Mouse (Mus musculus): ENCODE measurements around the gene Myh3.

Gene Myh3

GRCm38 (mm10) chr11:67078000-67078399 is at the start of gene Myh3:
Myh3 (plus strand) TSS chr11:67078300.
- no peak for ATAC-seq (ENCODE audit: insufficient number of reproducible peaks, low FRiP score, low TSS enrichment)

GRCm38 (mm10) chr11:67030904-67031602 is 47.0 kb upstream of the Myh3 start:
- ATAC-seq (ENCODE audit: insufficient number of reproducible peaks, low FRiP score, low TSS enrichment): no peak

- no peak for ATAC-seq (ENCODE audit: insufficient number of reproducible peaks, low FRiP score, low TSS enrichment)
Measured at GRCm38 (mm10) chr11:67031603-67031915, 46.5 kb upstream of the Myh3 start.

GRCm38 (mm10) chr11:67034775-67035485 is 43.2 kb upstream of the Myh3 start:
- no peak for ATAC-seq (ENCODE audit: insufficient number of reproducible peaks, low FRiP score, low TSS enrichment)

GRCm38 (mm10) chr11:67036229-67036628 is 41.9 kb upstream of the Myh3 start:
- no peak for ATAC-seq (ENCODE audit: insufficient number of reproducible peaks, low FRiP score, low TSS enrichment)

GRCm38 (mm10) chr11:67036892-67037291 is 41.2 kb upstream of the Myh3 start:
- ATAC-seq (ENCODE audit: insufficient number of reproducible peaks, low FRiP score, low TSS enrichment): no peak

- no peak for ATAC-seq (ENCODE audit: insufficient number of reproducible peaks, low FRiP score, low TSS enrichment)
Measured at GRCm38 (mm10) chr11:67039799-67040198, 38.3 kb upstream of the Myh3 start.

GRCm38 (mm10) chr11:67040483-67040882 is 37.6 kb upstream of the Myh3 start:
- ATAC-seq (ENCODE audit: insufficient number of reproducible peaks, low FRiP score, low TSS enrichment): no peak

GRCm38 (mm10) chr11:67043007-67043406 is 35.1 kb upstream of the Myh3 start:
- ATAC-seq (ENCODE audit: insufficient number of reproducible peaks, low FRiP score, low TSS enrichment): no peak

GRCm38 (mm10) chr11:67044959-67045358 is 33.1 kb upstream of the Myh3 start:
- ATAC-seq (ENCODE audit: insufficient number of reproducible peaks, low FRiP score, low TSS enrichment): no peak

- ATAC-seq (ENCODE audit: insufficient number of reproducible peaks, low FRiP score, low TSS enrichment): no peak
Measured at GRCm38 (mm10) chr11:67047199-67047598, 30.9 kb upstream of the Myh3 start.

GRCm38 (mm10) chr11:67048496-67048895 is 29.6 kb upstream of the Myh3 start:
- no peak for ATAC-seq (ENCODE audit: insufficient number of reproducible peaks, low FRiP score, low TSS enrichment)

- no peak for ATAC-seq (ENCODE audit: insufficient number of reproducible peaks, low FRiP score, low TSS enrichment)
Measured at GRCm38 (mm10) chr11:67049256-67049655, 28.8 kb upstream of the Myh3 start.

GRCm38 (mm10) chr11:67051676-67052320 is 26.3 kb upstream of the Myh3 start:
- ATAC-seq (ENCODE audit: insufficient number of reproducible peaks, low FRiP score, low TSS enrichment): no peak

- ATAC-seq (ENCODE audit: insufficient number of reproducible peaks, low FRiP score, low TSS enrichment): peak; percentile 98
Measured at GRCm38 (mm10) chr11:67052321-67052952, 25.7 kb upstream of the Myh3 start, which contains the start of the genes Adprm and Sco1. Adprm (minus strand) TSS chr11:67052594. Sco1 (plus strand) TSS chr11:67052670.

- no peak for ATAC-seq (ENCODE audit: insufficient number of reproducible peaks, low FRiP score, low TSS enrichment)
Measured at GRCm38 (mm10) chr11:67054754-67055365, 23.2 kb upstream of the Myh3 start.

- no peak for ATAC-seq (ENCODE audit: insufficient number of reproducible peaks, low FRiP score, low TSS enrichment)
Measured at GRCm38 (mm10) chr11:67061311-67061710, 16.8 kb upstream of the Myh3 start.

GRCm38 (mm10) chr11:67062726-67063125 is 15.4 kb upstream of the Myh3 start:
- no peak for ATAC-seq (ENCODE audit: insufficient number of reproducible peaks, low FRiP score, low TSS enrichment)

- no peak for ATAC-seq (ENCODE audit: insufficient number of reproducible peaks, low FRiP score, low TSS enrichment)
Measured at GRCm38 (mm10) chr11:67067741-67068140, 10.4 kb upstream of the Myh3 start.

GRCm38 (mm10) chr11:67072615-67073130 is 5.4 kb upstream of the Myh3 start:
- ATAC-seq (ENCODE audit: insufficient number of reproducible peaks, low FRiP score, low TSS enrichment): no peak
